Mouse (Mus musculus): ENCODE measurements around the gene Selenoh. TPM values are rescaled to one million over a fixed set of nuclear protein-coding genes. Genes with fewer than 3 reads are reported as not detected.
A peak's percentile ranks its signal among the peaks of the same experiment; 100 is the strongest.

Selenoh gene
- total RNA-seq, 1 experiment: 589 TPM

- no peak for DNase-seq (ENCODE audit: low read depth, low spot score)
- in situ Hi-C loops (cut with MboI; ENCODE audit: low sequenced_read_pairs in 2 of 2, unreplicated experiment in 2 of 2): no loop called here
- Histone ChIP-seq H3K4me3 (ENCODE audit: insufficient read depth in 1 of 2, low read depth in 1 of 2, low read length in 2 of 2, poor library complexity in 1 of 2, severe bottlenecking in 1 of 2) (no peak overlapping the region), H3K4me1 (ENCODE audit: control insufficient read depth in 2 of 2, insufficient read depth in 2 of 2, low read length in 2 of 2, poor library complexity in 1 of 2) (peaks cover 0 to 2% of the 10 kb centered on the region in 2 experiments; a peak in 2 of 4 replicates), H3K9ac (ENCODE audit: insufficient read depth, low read depth, low read length, poor library complexity, severe bottlenecking) (no peak overlapping the region), H3K36me3 (ENCODE audit: control insufficient read depth, insufficient read depth, low read length, poor library complexity, severe bottlenecking) (peaks cover 29% of the 10 kb centered on the region), H3K27ac (ENCODE audit: insufficient read depth, low read depth, low read length, poor library complexity, severe bottlenecking) (no peak overlapping the region), H3K9me3 (ENCODE audit: control insufficient read depth, insufficient read depth, low read depth, low read length) (no peaks in the 10 kb centered on the region)
- no peak for TF ChIP-seq HCFC1 (IDR thresholded peaks at IDR 0.05; ENCODE audit: borderline replicate concordance, insufficient read depth, low read length)
- no peak for TF ChIP-seq MAFK (IDR thresholded peaks at IDR 0.05; ENCODE audit: insufficient read depth, low read depth, low read length)
- no peak for TF ChIP-seq ZNF384 (IDR thresholded peaks at IDR 0.05; ENCODE audit: low read depth, low read length)
- TF ChIP-seq CHD2 (IDR thresholded peaks at IDR 0.05; ENCODE audit: low read depth, low read length): no peak
- no peak for TF ChIP-seq ZC3H11A (IDR thresholded peaks at IDR 0.05; ENCODE audit: borderline replicate concordance, low read depth, low read length)
Observed at GRCm38 (mm10) chr2:84690050-84690449, 19.5 kb upstream of the Selenoh start.

GRCm38 (mm10) chr2:84688080-84688844 is 17.7 kb upstream of the Selenoh start:
- H3K9ac ChIP-seq (ENCODE audit: insufficient read depth, low read depth, low read length, poor library complexity, severe bottlenecking): no peak overlapping the region
- in situ Hi-C loops (cut with MboI; ENCODE audit: low sequenced_read_pairs in 2 of 2, unreplicated experiment in 2 of 2): no loop called here
- H3K36me3 ChIP-seq (ENCODE audit: control insufficient read depth, insufficient read depth, low read length, poor library complexity, severe bottlenecking): peaks cover 25% of the 10 kb centered on the region

DNA sequence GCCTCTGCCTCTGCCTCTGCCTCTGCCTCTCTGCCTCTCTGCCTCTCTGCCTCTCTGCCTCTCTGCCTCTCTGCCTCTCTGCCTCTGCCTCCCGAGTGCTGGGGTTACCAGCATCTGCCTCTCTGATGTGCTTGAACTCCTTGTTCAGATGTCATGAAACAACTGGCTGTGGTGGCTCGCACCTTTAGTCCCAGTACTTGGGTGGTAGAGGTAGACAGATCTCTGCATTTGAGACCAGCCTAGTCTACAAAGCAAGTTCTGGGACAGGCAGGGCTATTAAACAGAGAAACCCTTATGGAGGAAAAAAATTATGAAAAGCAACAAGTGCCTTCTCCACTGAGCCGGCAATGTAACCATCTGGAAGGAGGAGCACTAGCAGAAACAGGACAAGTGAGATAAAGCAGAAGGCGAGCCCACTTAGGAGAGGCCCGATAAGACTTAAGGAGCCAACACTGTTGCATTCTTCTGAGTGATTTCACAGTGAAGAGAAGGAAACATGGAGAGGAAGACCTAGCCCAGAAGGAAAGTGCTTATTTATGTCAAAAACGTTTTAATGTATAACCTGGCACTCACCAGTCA is 12.1 kb upstream of the Selenoh start:
- in situ Hi-C loops (cut with MboI; ENCODE audit: low sequenced_read_pairs in 2 of 2, unreplicated experiment in 2 of 2): no loop called here
- H3K4me1 ChIP-seq (ENCODE audit: control insufficient read depth in 2 of 2, insufficient read depth in 2 of 2, low read length in 2 of 2, poor library complexity in 1 of 2): peaks cover 0 to 2% of the 10 kb centered on the region in 2 experiments; a peak in 2 of 4 replicates
- H3K9ac ChIP-seq (ENCODE audit: insufficient read depth, low read depth, low read length, poor library complexity, severe bottlenecking): no peak overlapping the region
- H3K4me3 ChIP-seq (ENCODE audit: insufficient read depth in 1 of 2, low read depth in 1 of 2, low read length in 2 of 2, poor library complexity in 1 of 2, severe bottlenecking in 1 of 2): no peak overlapping the region
- no peaks in the 10 kb centered on the region for H3K9me3 ChIP-seq (ENCODE audit: control insufficient read depth, insufficient read depth, low read depth, low read length)
- no peak for DNase-seq (ENCODE audit: low read depth, low spot score)
- no peak for TF ChIP-seq MAFK (IDR thresholded peaks at IDR 0.05; ENCODE audit: insufficient read depth, low read depth, low read length)
- TF ChIP-seq HCFC1 (IDR thresholded peaks at IDR 0.05; ENCODE audit: borderline replicate concordance, insufficient read depth, low read length): no peak
- TF ChIP-seq ZC3H11A (IDR thresholded peaks at IDR 0.05; ENCODE audit: borderline replicate concordance, low read depth, low read length): no peak
- TF ChIP-seq CHD2 (IDR thresholded peaks at IDR 0.05; ENCODE audit: low read depth, low read length): no peak
- TF ChIP-seq ZNF384 (IDR thresholded peaks at IDR 0.05; ENCODE audit: low read depth, low read length): no peak
- no peak overlapping the region for H3K27ac ChIP-seq (ENCODE audit: insufficient read depth, low read depth, low read length, poor library complexity, severe bottlenecking)
- peaks cover 8% of the 10 kb centered on the region for H3K36me3 ChIP-seq (ENCODE audit: control insufficient read depth, insufficient read depth, low read length, poor library complexity, severe bottlenecking)

More at GRCm38 (mm10) chr2:84688080-84688844, 17.7 kb upstream of the Selenoh start:
- DNase-seq (ENCODE audit: low read depth, low spot score): no peak
- peaks cover 0 to 2% of the 10 kb centered on the region in 2 experiments; a peak in 2 of 4 replicates for H3K4me1 ChIP-seq (ENCODE audit: control insufficient read depth in 2 of 2, insufficient read depth in 2 of 2, low read length in 2 of 2, poor library complexity in 1 of 2)
- TF ChIP-seq MAFK (IDR thresholded peaks at IDR 0.05; ENCODE audit: insufficient read depth, low read depth, low read length): no peak
- no peak overlapping the region for H3K27ac ChIP-seq (ENCODE audit: insufficient read depth, low read depth, low read length, poor library complexity, severe bottlenecking)
- H3K9me3 ChIP-seq (ENCODE audit: control insufficient read depth, insufficient read depth, low read depth, low read length): no peaks in the 10 kb centered on the region
- no peak overlapping the region for H3K4me3 ChIP-seq (ENCODE audit: insufficient read depth in 1 of 2, low read depth in 1 of 2, low read length in 2 of 2, poor library complexity in 1 of 2, severe bottlenecking in 1 of 2)

- no peak for DNase-seq (ENCODE audit: low read depth, low spot score)
- Histone ChIP-seq H3K9ac (ENCODE audit: insufficient read depth, low read depth, low read length, poor library complexity, severe bottlenecking) (peak within 1 kb of the TSS; percentile 86), H3K27ac (ENCODE audit: insufficient read depth, low read depth, low read length, poor library complexity, severe bottlenecking) (peak within 1 kb of the TSS; percentile 73; the same call in 1 of the 2 replicates), H3K4me3 (ENCODE audit: insufficient read depth in 1 of 2, low read depth in 1 of 2, low read length in 2 of 2, poor library complexity in 1 of 2, severe bottlenecking in 1 of 2) (peak within 1 kb of the TSS; percentile 93 to 96), H3K9me3 (ENCODE audit: control insufficient read depth, insufficient read depth, low read depth, low read length) (no peaks in the 10 kb centered on the region), H3K36me3 (ENCODE audit: control insufficient read depth, insufficient read depth, low read length, poor library complexity, severe bottlenecking) (peaks cover 15% of the 10 kb centered on the region), H3K4me1 (ENCODE audit: control insufficient read depth in 2 of 2, insufficient read depth in 2 of 2, low read length in 2 of 2, poor library complexity in 1 of 2) (peaks cover 2 to 5% of the 10 kb centered on the region in 2 experiments; a peak in 2 of 4 replicates)
- in situ Hi-C loops (cut with MboI; ENCODE audit: low sequenced_read_pairs in 2 of 2, unreplicated experiment in 2 of 2): no loop called here
- TF ChIP-seq ZC3H11A (IDR thresholded peaks at IDR 0.05; ENCODE audit: borderline replicate concordance, low read depth, low read length): no peak
- TF ChIP-seq MAFK (IDR thresholded peaks at IDR 0.05; ENCODE audit: insufficient read depth, low read depth, low read length): no peak
- TF ChIP-seq CHD2 (IDR thresholded peaks at IDR 0.05; ENCODE audit: low read depth, low read length): no peak
- TF ChIP-seq ZNF384 (IDR thresholded peaks at IDR 0.05; ENCODE audit: low read depth, low read length): no peak
- TF ChIP-seq HCFC1 (IDR thresholded peaks at IDR 0.05; ENCODE audit: borderline replicate concordance, insufficient read depth, low read length): no peak
Observed at GRCm38 (mm10) chr2:84679016-84679415, 8.4 kb upstream of the Selenoh start, which contains the start of gene Tmx2. Gene Tmx2, minus strand, starts transcription at chr2:84679140.

Measured in ES-E14 (cell line).